Mouse (Mus musculus) liver, embryonic 15.5 days (tissue): ENCODE measurements around the gene Dgcr8. TPM values are rescaled to one million over a fixed set of nuclear protein-coding genes. Genes with fewer than 3 reads are reported as not detected.
A peak's percentile ranks its signal among the peaks of the same experiment; 100 is the strongest.

Experiments
- ATAC-seq: fragments of 200-750 bp; cut with Nextera tagmentation; 2 replicates; pipeline ENCODE4 v1.8.0; 2017; ENCODE audit warnings: moderate number of reproducible peaks, mild to moderate bottlenecking, moderate library complexity; ENCODE audit not compliant: insufficient read depth
- H3K27ac ChIP-seq: fragments of 300-500 bp; sonication (generic); replicated peaks from 2 replicates; pipeline ENCODE4 v1.5.1; 2015; ENCODE audit warnings: mild to moderate bottlenecking, inconsistent platforms
- H3K27me3 ChIP-seq: fragments of 300-500 bp; sonication (generic); 2 replicates; pipeline ENCODE4 v1.6.1; 2015; ENCODE audit warnings: mild to moderate bottlenecking, inconsistent platforms
- H3K36me3 ChIP-seq: fragments of 300-500 bp; sonication (generic); replicated peaks from 2 replicates; pipeline ENCODE4 v1.6.1; 2015; ENCODE audit warnings: moderate library complexity, mild to moderate bottlenecking, inconsistent platforms
- H3K4me1 ChIP-seq: fragments of 300-500 bp; sonication (generic); replicated peaks from 2 replicates; pipeline ENCODE4 v1.6.1; 2015; ENCODE audit warnings: inconsistent platforms
- H3K4me2 ChIP-seq: fragments of 300-500 bp; sonication (generic); 2 replicates; pipeline ENCODE4 v1.6.1; 2015; ENCODE audit warnings: moderate library complexity, mild to moderate bottlenecking, inconsistent platforms
- H3K4me3 ChIP-seq: fragments of 300-500 bp; sonication (generic); replicated peaks from 2 replicates; pipeline ENCODE4 v1.5.1; 2015; ENCODE audit warnings: mild to moderate bottlenecking, inconsistent platforms
- H3K9ac ChIP-seq: fragments of 300-500 bp; sonication (generic); 2 replicates; pipeline ENCODE4 v1.6.1; 2015; ENCODE audit warnings: moderate library complexity, mild to moderate bottlenecking, inconsistent platforms
- H3K9me3 ChIP-seq: fragments of 300-500 bp; sonication (generic); replicated peaks from 2 replicates; pipeline ENCODE4 v1.6.1; 2016; ENCODE audit warnings: inconsistent platforms
- WGBS: fragments of 180-500 bp; shearing (Covaris S2); methylation state at CpG from one replicate; pipeline ENCODE4 v1.1.7; 2015; ENCODE audit warnings: mixed read lengths; ENCODE audit not compliant: insufficient replicate concordance; 5-methylcytosine and 5-hydroxymethylcytosine counted together
- microRNA counts: library from miRNA; unstranded; fragments of <30 nt; microRNA quantifications from one replicate; lab custom pipeline; 2016
- microRNA-seq: library from miRNA; unstranded; fragments of <30 nt; microRNA quantifications from one replicate; pipeline ENCODE4, GENCODE M21; 2016
- polyA plus RNA-seq: library from polyadenylated mRNA; unstranded; fragments of >200 nt; fragmentation: Nextera tagmentation; extraction: Ambion mirVana; gene quantifications from 2 replicates; pipeline ENCODE4 v1.2.1, GENCODE M21; 2015

The Dgcr8 gene
- polyA plus RNA-seq, 1 experiment from 2014 or later = 11.2 TPM

DNA sequence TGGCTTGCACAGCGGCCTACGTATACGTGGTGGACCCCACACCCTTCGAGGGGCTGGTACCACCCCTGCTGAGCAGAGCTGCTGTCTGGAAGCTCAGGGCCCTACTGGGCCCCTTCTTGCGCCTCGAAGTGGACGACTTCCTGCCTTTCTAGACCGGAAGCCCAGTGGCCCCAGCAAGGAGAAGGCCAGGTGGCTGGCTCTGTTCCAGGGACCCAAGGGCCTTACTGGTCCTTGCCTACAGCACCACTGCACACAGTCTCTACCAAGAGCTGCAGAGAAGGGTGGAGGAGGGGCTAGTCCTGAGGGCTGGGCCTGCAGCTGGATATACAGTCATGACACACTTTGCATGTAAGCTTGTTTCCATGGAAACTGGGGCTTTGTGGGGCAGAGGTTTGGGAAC lies 69.0 kb downstream of the Dgcr8 start:
- no peak overlapping the region for H3K9ac ChIP-seq
- no peak for ATAC-seq
- no peaks in the 10 kb centered on the region for H3K36me3 ChIP-seq
- no peak overlapping the region for H3K4me2 ChIP-seq
- no peaks in the 10 kb centered on the region for H3K9me3 ChIP-seq
- H3K27ac ChIP-seq = no peak overlapping the region
- H3K27me3 ChIP-seq = no peaks in the 10 kb centered on the region
- WGBS = 29% methylated on average over 8 of the region's 8 CpGs
- no peak overlapping the region for H3K4me3 ChIP-seq
- no peaks in the 10 kb centered on the region; the same call in none of the 2 replicates for H3K4me1 ChIP-seq

GRCm38 (mm10) chr16:18218580-18218996 lies 70.5 kb downstream of the Dgcr8 start:
- no peak for ATAC-seq
- H3K36me3 ChIP-seq = no peaks in the 10 kb centered on the region
- 74% methylated on average over 9 of the region's 9 CpGs for WGBS

GRCm38 (mm10) chr16:18217579-18217978 lies 71.5 kb downstream of the Dgcr8 start, which contains the start of gene Ccdc188:
TSS of gene Ccdc188 (plus strand) at chr16:18217879.
- ATAC-seq = no peak
- WGBS = 64% methylated on average over 4 of the region's 4 CpGs

More at GRCm38 (mm10) chr16:18218580-18218996, 70.5 kb downstream of the Dgcr8 start:
- Histone ChIP-seq H3K4me1 (no peaks in the 10 kb centered on the region; the same call in none of the 2 replicates), H3K4me3 (no peak overlapping the region), H3K9me3 (no peaks in the 10 kb centered on the region), H3K4me2 (no peak overlapping the region), H3K27ac (no peak overlapping the region), H3K27me3 (no peaks in the 10 kb centered on the region), H3K9ac (no peak overlapping the region)

GRCm38 (mm10) chr16:18214858-18215257 lies 74.2 kb downstream of the Dgcr8 start:
- H3K36me3 ChIP-seq = no peaks in the 10 kb centered on the region
- no peak overlapping the region for H3K4me3 ChIP-seq
- no peaks in the 10 kb centered on the region; the same call in 1 of the 2 replicates for H3K27me3 ChIP-seq
- peaks cover 6% of the 10 kb centered on the region; the same call in 1 of the 2 replicates for H3K4me1 ChIP-seq
- 74% methylated on average over 7 of the region's 7 CpGs for WGBS
- no peak for ATAC-seq
- H3K9me3 ChIP-seq = no peaks in the 10 kb centered on the region
- H3K9ac ChIP-seq = no peak overlapping the region
- no peak overlapping the region for H3K27ac ChIP-seq
- no peak overlapping the region for H3K4me2 ChIP-seq

More at GRCm38 (mm10) chr16:18217579-18217978, 71.5 kb downstream of the Dgcr8 start, which contains the start of gene Ccdc188:
- no peaks in the 10 kb centered on the region for H3K27me3 ChIP-seq
- no peak within 1 kb of the TSS for H3K9ac ChIP-seq
- H3K4me1 ChIP-seq = no peaks in the 10 kb centered on the region; the same call in none of the 2 replicates
- no peak within 1 kb of the TSS for H3K27ac ChIP-seq
- H3K4me2 ChIP-seq = no peak within 1 kb of the TSS
- H3K36me3 ChIP-seq = no peaks in the 10 kb centered on the region
- no peaks in the 10 kb centered on the region for H3K9me3 ChIP-seq
- no peak within 1 kb of the TSS for H3K4me3 ChIP-seq

DNA sequence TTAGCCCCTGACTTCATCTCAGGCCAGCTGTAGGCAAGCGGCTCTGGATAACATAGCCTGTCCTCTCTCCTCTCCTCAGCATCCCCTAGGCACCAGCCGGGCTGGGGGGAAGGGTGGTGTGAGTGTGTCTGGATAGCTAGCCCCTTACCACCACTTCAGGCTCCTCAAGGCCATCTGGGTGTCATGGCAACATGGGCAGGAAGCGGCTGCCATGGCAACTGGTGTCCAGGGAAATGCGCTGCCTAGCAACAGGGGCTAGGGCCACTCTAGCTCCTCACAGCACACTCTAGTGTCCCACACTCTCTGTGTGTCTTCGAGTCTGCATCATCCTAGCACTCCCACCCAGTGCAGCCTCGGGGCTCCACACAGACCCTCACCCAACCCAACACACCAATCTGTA lies 75.4 kb downstream of the Dgcr8 start:
- Histone ChIP-seq H3K4me1 (0 out of 2 replicates have a peak, but pooled peaks cover 6% of the 10 kb centered on the region), H3K9ac (no peak overlapping the region), H3K27ac (no peak overlapping the region), H3K36me3 (no peaks in the 10 kb centered on the region), H3K9me3 (no peaks in the 10 kb centered on the region), H3K27me3 (peaks cover 5% of the 10 kb centered on the region; the same call in 1 of the 2 replicates), H3K4me3 (no peak overlapping the region), H3K4me2 (no peak overlapping the region)
- WGBS = 54% methylated on average over 6 of the region's 6 CpGs
- no peak for ATAC-seq

DNA sequence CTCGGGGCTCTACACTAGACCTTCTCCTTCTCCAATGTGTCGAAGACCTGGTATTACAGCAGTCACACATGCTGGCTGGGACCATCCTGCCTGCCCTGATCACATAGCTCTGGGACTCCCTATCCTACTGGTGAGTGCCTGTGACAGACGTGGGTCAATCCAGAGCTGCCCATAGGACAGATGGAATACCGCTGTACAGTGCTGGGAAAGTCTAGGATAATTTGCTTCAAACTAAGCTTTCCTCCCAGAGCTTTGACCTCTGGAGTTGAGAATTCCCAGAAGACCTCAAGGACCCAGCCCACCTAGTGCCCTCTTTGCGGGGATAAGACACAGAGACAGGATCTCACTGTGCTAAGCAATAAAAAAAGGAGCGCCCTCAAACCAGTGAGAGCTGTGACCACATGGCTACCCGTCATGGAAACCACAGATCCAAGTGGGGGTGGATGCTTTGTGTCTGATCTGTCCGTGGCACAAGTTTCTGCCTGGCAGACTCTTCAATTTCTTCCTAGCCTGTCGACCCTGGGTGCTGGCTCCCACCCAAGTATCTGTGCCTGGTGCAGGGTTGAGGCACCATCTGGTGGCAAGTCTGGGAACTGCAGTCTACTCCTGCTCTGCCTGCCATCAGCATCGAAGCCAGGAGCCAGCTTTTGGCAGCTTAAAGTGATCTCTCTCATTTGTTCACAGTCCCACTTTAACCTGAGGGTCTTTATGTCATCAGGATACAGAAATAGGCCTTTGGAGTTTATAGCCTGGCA lies 77.5 kb downstream of the Dgcr8 start:
- ATAC-seq = no peak
- H3K9ac ChIP-seq = no peak overlapping the region
- WGBS = 36% methylated on average over 10 of the region's 10 CpGs

DNA sequence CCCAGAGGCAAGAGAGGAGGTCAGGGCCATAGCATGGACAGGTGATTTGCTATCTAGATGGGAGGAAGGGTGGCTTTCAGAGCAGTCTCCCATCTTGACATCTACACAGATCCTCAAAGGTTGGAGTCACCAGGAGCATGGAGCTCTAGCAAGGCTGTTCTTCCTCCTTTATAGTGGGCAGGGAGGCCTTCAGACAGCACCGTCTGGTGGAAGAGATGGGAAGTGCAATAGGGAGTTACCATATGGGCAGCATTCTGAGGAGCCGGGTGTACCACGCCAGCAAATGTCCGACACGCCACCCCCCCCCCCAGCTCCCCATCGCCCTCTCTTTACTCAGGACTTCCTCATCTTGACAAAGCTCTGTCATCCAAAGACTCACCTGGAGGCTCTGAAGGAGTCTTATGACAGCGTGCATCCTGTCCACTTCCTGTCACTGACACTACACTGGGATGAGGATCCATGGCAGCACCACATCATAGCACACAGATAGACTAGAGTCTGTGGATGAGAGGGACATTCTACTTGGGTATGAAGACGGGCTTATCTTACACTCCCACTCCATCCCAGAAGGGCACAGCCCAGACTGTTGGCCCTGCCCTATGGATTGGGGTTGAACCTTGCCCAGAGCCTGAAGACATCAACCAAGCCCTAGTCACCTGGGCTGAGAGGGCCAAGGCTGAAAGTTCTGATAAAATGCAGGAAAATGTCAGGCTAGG lies 78.2 kb downstream of the Dgcr8 start:
- no peaks in the 10 kb centered on the region for H3K9me3 ChIP-seq
- no peak overlapping the region for H3K27ac ChIP-seq
- 0 out of 2 replicates have a peak, but pooled peaks cover 6% of the 10 kb centered on the region for H3K4me1 ChIP-seq
- whole genome bisulfite sequencing = 12% methylated on average over 8 of the region's 8 CpGs
- ATAC-seq = no peak
- H3K27me3 ChIP-seq = peaks cover 5% of the 10 kb centered on the region; the same call in 1 of the 2 replicates
- H3K4me3 ChIP-seq = no peak overlapping the region
- H3K9ac ChIP-seq = no peak overlapping the region
- H3K4me2 ChIP-seq = no peak overlapping the region
- no peaks in the 10 kb centered on the region for H3K36me3 ChIP-seq

More for the DNA sequence above, 77.5 kb downstream of the Dgcr8 start:
- H3K4me2 ChIP-seq = no peak overlapping the region
- H3K36me3 ChIP-seq = no peaks in the 10 kb centered on the region
- H3K27ac ChIP-seq = no peak overlapping the region
- H3K9me3 ChIP-seq = no peaks in the 10 kb centered on the region
- peaks cover 5% of the 10 kb centered on the region; the same call in 1 of the 2 replicates for H3K27me3 ChIP-seq
- H3K4me3 ChIP-seq = no peak overlapping the region
- 0 out of 2 replicates have a peak, but pooled peaks cover 6% of the 10 kb centered on the region for H3K4me1 ChIP-seq

MicroRNAs encoded within 50 kb of the gene (microRNA counts, 519-probe panel; counts per million panel counts)
- microRNA mmu-miR-1306 (lab: Ali Mortazavi, UCI) (2,041 counts per million, percentile 25 among the panel's probes with 10 or more counts), microRNA mmu-miR-185 (lab: Ali Mortazavi, UCI) (3,640 counts per million, percentile 74 among the panel's probes with 10 or more counts)

Small RNAs within 50 kb of the gene (microRNA-seq; reads per million reads assigned to microRNA genes)
- gene Gm24572 (1.3 reads per million), gene Mir1306 (214 reads per million, percentile 61 among the genes with 10 or more reads in this experiment), gene Mir185 (2,285 reads per million, percentile 84 among the genes with 10 or more reads in this experiment)

Other genes with a start within 250 kb of the Dgcr8 start
- gene Dgcr6, start 236.4 kb downstream of the Dgcr8 start, polyA plus RNA-seq = 22.1 and 22.3 TPM in 2 replicates
- gene Prodh, start 199.0 kb downstream of the Dgcr8 start, polyA plus RNA-seq = 2.5 and 2.6 TPM in 2 replicates
- gene Rtn4r, start 161.6 kb downstream of the Dgcr8 start, polyA plus RNA-seq = 0.33 and 0.47 TPM in 2 replicates
- not detected in 2 replicates for gene Ccdc188, start 71.4 kb downstream of the Dgcr8 start, polyA plus RNA-seq
- gene Zdhhc8, start 54.1 kb downstream of the Dgcr8 start, polyA plus RNA-seq = 1.6 and 2.2 TPM in 2 replicates
- 51.7 and 56.5 TPM in 2 replicates for gene Trmt2a, start 40.6 kb downstream of the Dgcr8 start, polyA plus RNA-seq
- 210 and 237 TPM in 2 replicates for gene Ranbp1, start 40.5 kb downstream of the Dgcr8 start, polyA plus RNA-seq
- not detected in 2 replicates for gene Gm49776, start 30.9 kb downstream of the Dgcr8 start, polyA plus RNA-seq
- 56.5 and 61.7 TPM in 2 replicates for gene Tango2, start 58.9 kb upstream of the Dgcr8 start, polyA plus RNA-seq
- 7.6 and 9.4 TPM in 2 replicates for gene Arvcf, start 58.9 kb upstream of the Dgcr8 start, polyA plus RNA-seq
- gene Txnrd2, start 137.1 kb upstream of the Dgcr8 start, polyA plus RNA-seq = 101 and 114 TPM in 2 replicates
- gene Comt, start 137.6 kb upstream of the Dgcr8 start, polyA plus RNA-seq = 87.6 and 94.1 TPM in 2 replicates
- gene Gnb1l, start 209.5 kb upstream of the Dgcr8 start, polyA plus RNA-seq = 7.5 and 8.3 TPM in 2 replicates
- 0.70 and 0.84 TPM in 2 replicates for gene Rtl10, start 209.7 kb upstream of the Dgcr8 start, polyA plus RNA-seq